Mouse (Mus musculus): ENCODE data around the gene Dlat. TPM values are rescaled to one million over a fixed set of nuclear protein-coding genes. Genes with fewer than 3 reads are reported as not detected.

Gene Dlat
- polyA plus RNA-seq, 1 experiment from 2014 or later: 65.9 TPM

- H3K9ac ChIP-seq (ENCODE audit: low read depth, low read length): peak overlapping the region; percentile 87
- no peaks in the 10 kb centered on the region for H3K9me3 ChIP-seq (ENCODE audit: control insufficient read depth, low read length)
- DNase-seq (ENCODE audit: low spot score): no peak
- ATAC-seq (ENCODE audit: low read depth): no peak
- H3K27ac ChIP-seq (replicated peaks; ENCODE audit: low read depth, low read length): peak overlapping the region; percentile 81; the same call in 1 of the 2 replicates
- no peaks in the 10 kb centered on the region for H3K27me3 ChIP-seq (replicated peaks; ENCODE audit: control insufficient read depth, insufficient read depth, low read length)
- H3K4me1 ChIP-seq (ENCODE audit: control insufficient read depth, insufficient read depth, low read length): peaks cover 15% of the 10 kb centered on the region
- H3K4me2 ChIP-seq (ENCODE audit: low read depth, low read length): peak overlapping the region; percentile 76
- H3K36me3 ChIP-seq (ENCODE audit: control insufficient read depth, insufficient read depth, low read length): peaks cover 49% of the 10 kb centered on the region
- 3% methylated on average over 6 of the region's 6 CpGs for WGBS
- H3K4me3 ChIP-seq (ENCODE audit: low read depth, low read length): peak overlapping the region; percentile 70
These were observed 55.2 kb downstream of the Dlat start for GRCm38 (mm10) chr9:50604338-50604737.

GRCm38 (mm10) chr9:50603998-50604324 is 55.6 kb downstream of the Dlat start:
- Histone ChIP-seq H3K9ac (ENCODE audit: low read depth, low read length) (peak overlapping the region; percentile 87), H3K27ac (replicated peaks; ENCODE audit: low read depth, low read length) (peak overlapping the region; percentile 81), H3K4me3 (ENCODE audit: low read depth, low read length) (peak overlapping the region; percentile 70), H3K4me1 (ENCODE audit: control insufficient read depth, insufficient read depth, low read length) (peaks cover 15% of the 10 kb centered on the region), H3K27me3 (replicated peaks; ENCODE audit: control insufficient read depth, insufficient read depth, low read length) (no peaks in the 10 kb centered on the region), H3K36me3 (ENCODE audit: control insufficient read depth, insufficient read depth, low read length) (peaks cover 50% of the 10 kb centered on the region), H3K9me3 (ENCODE audit: control insufficient read depth, low read length) (no peaks in the 10 kb centered on the region), H3K4me2 (ENCODE audit: low read depth, low read length) (peak overlapping the region; percentile 76)
- 0% methylated on average over 24 of the region's 24 CpGs for WGBS
- ATAC-seq (ENCODE audit: low read depth) (peak; percentile 85), DNase-seq (ENCODE audit: low spot score) (no peak)

GRCm38 (mm10) chr9:50603189-50603997 is 56.2 kb downstream of the Dlat start, which contains the start of the genes Sdhd and Timm8b:
Sdhd (minus strand) TSS chr9:50603812.
Timm8b (plus strand) TSS chr9:50603910.
- DNase-seq (ENCODE audit: low spot score) (peak; percentile 98), ATAC-seq (ENCODE audit: low read depth) (peak; percentile 99)
- Histone ChIP-seq H3K36me3 (ENCODE audit: control insufficient read depth, insufficient read depth, low read length) (peaks cover 51% of the 10 kb centered on the region), H3K27ac (replicated peaks; ENCODE audit: low read depth, low read length) (peak within 1 kb of the TSS; percentile 81), H3K9ac (ENCODE audit: low read depth, low read length) (peak within 1 kb of the TSS; percentile 87), H3K27me3 (replicated peaks; ENCODE audit: control insufficient read depth, insufficient read depth, low read length) (no peaks in the 10 kb centered on the region), H3K4me3 (ENCODE audit: low read depth, low read length) (peak within 1 kb of the TSS; percentile 70), H3K4me1 (ENCODE audit: control insufficient read depth, insufficient read depth, low read length) (peaks cover 15% of the 10 kb centered on the region), H3K9me3 (ENCODE audit: control insufficient read depth, low read length) (no peaks in the 10 kb centered on the region), H3K4me2 (ENCODE audit: low read depth, low read length) (peak within 1 kb of the TSS; percentile 76)
- under 1% methylated on average over 48 of the region's 48 CpGs for WGBS

GRCm38 (mm10) chr9:50602055-50602845 is 57.3 kb downstream of the Dlat start:
- WGBS: 88% methylated on average over 7 of the region's 7 CpGs
- H3K27me3 ChIP-seq (replicated peaks; ENCODE audit: control insufficient read depth, insufficient read depth, low read length): no peaks in the 10 kb centered on the region
- H3K4me1 ChIP-seq (ENCODE audit: control insufficient read depth, insufficient read depth, low read length): peaks cover 15% of the 10 kb centered on the region
- H3K9me3 ChIP-seq (ENCODE audit: control insufficient read depth, low read length): no peaks in the 10 kb centered on the region
- no peak for ATAC-seq (ENCODE audit: low read depth)
- H3K9ac ChIP-seq (ENCODE audit: low read depth, low read length): peak overlapping the region; percentile 87; the same call in 1 of the 2 replicates
- H3K27ac ChIP-seq (replicated peaks; ENCODE audit: low read depth, low read length): no peak overlapping the region
- H3K4me3 ChIP-seq (ENCODE audit: low read depth, low read length): peak overlapping the region; percentile 70
- no peak for DNase-seq (ENCODE audit: low spot score)
- H3K36me3 ChIP-seq (ENCODE audit: control insufficient read depth, insufficient read depth, low read length): peaks cover 51% of the 10 kb centered on the region
- peak overlapping the region; percentile 68 for H3K4me2 ChIP-seq (ENCODE audit: low read depth, low read length)

- Histone ChIP-seq H3K27me3 (replicated peaks; ENCODE audit: control insufficient read depth, insufficient read depth, low read length) (no peaks in the 10 kb centered on the region), H3K4me1 (ENCODE audit: control insufficient read depth, insufficient read depth, low read length) (peaks cover 15% of the 10 kb centered on the region), H3K4me3 (ENCODE audit: low read depth, low read length) (no peak overlapping the region), H3K9me3 (ENCODE audit: control insufficient read depth, low read length) (no peaks in the 10 kb centered on the region), H3K36me3 (ENCODE audit: control insufficient read depth, insufficient read depth, low read length) (peaks cover 52% of the 10 kb centered on the region), H3K9ac (ENCODE audit: low read depth, low read length) (no peak overlapping the region), H3K27ac (replicated peaks; ENCODE audit: low read depth, low read length) (no peak overlapping the region), H3K4me2 (ENCODE audit: low read depth, low read length) (no peak overlapping the region)
- WGBS: 87% methylated on average over 6 of the region's 6 CpGs
- ATAC-seq (ENCODE audit: low read depth): no peak
- no peak for DNase-seq (ENCODE audit: low spot score)
These were observed 58.0 kb downstream of the Dlat start for GRCm38 (mm10) chr9:50601536-50601935.

GRCm38 (mm10) chr9:50596973-50597372 is 62.6 kb downstream of the Dlat start:
- no peak overlapping the region for H3K9ac ChIP-seq (ENCODE audit: low read depth, low read length)
- H3K27me3 ChIP-seq (replicated peaks; ENCODE audit: control insufficient read depth, insufficient read depth, low read length): no peaks in the 10 kb centered on the region
- ATAC-seq (ENCODE audit: low read depth): no peak
- H3K27ac ChIP-seq (replicated peaks; ENCODE audit: low read depth, low read length): no peak overlapping the region
- DNase-seq (ENCODE audit: low spot score): no peak
- H3K4me3 ChIP-seq (ENCODE audit: low read depth, low read length): no peak overlapping the region
- H3K9me3 ChIP-seq (ENCODE audit: control insufficient read depth, low read length): no peaks in the 10 kb centered on the region
- H3K4me1 ChIP-seq (ENCODE audit: control insufficient read depth, insufficient read depth, low read length): peaks cover under 1% of the 10 kb centered on the region
- H3K36me3 ChIP-seq (ENCODE audit: control insufficient read depth, insufficient read depth, low read length): peaks cover 55% of the 10 kb centered on the region
- 95% methylated on average over 8 of the region's 8 CpGs for WGBS
- H3K4me2 ChIP-seq (ENCODE audit: low read depth, low read length): no peak overlapping the region

- no peak overlapping the region for H3K27ac ChIP-seq (replicated peaks; ENCODE audit: low read depth, low read length)
- DNase-seq (ENCODE audit: low spot score) (no peak), ATAC-seq (ENCODE audit: low read depth) (no peak)
- H3K4me2 ChIP-seq (ENCODE audit: low read depth, low read length): no peak overlapping the region
- no peaks in the 10 kb centered on the region for H3K9me3 ChIP-seq (ENCODE audit: control insufficient read depth, low read length)
- H3K4me3 ChIP-seq (ENCODE audit: low read depth, low read length): no peak overlapping the region
- peaks cover 49% of the 10 kb centered on the region for H3K36me3 ChIP-seq (ENCODE audit: control insufficient read depth, insufficient read depth, low read length)
- WGBS: 79% methylated on average over 12 of the region's 12 CpGs
- no peaks in the 10 kb centered on the region for H3K4me1 ChIP-seq (ENCODE audit: control insufficient read depth, insufficient read depth, low read length)
- H3K27me3 ChIP-seq (replicated peaks; ENCODE audit: control insufficient read depth, insufficient read depth, low read length): no peaks in the 10 kb centered on the region
- H3K9ac ChIP-seq (ENCODE audit: low read depth, low read length): no peak overlapping the region
These were observed 64.7 kb downstream of the Dlat start for GRCm38 (mm10) chr9:50594794-50595417.

- Histone ChIP-seq H3K9ac (ENCODE audit: low read depth, low read length) (no peak overlapping the region), H3K4me3 (ENCODE audit: low read depth, low read length) (no peak overlapping the region), H3K27me3 (replicated peaks; ENCODE audit: control insufficient read depth, insufficient read depth, low read length) (no peaks in the 10 kb centered on the region), H3K36me3 (ENCODE audit: control insufficient read depth, insufficient read depth, low read length) (peaks cover 36% of the 10 kb centered on the region), H3K4me1 (ENCODE audit: control insufficient read depth, insufficient read depth, low read length) (no peaks in the 10 kb centered on the region), H3K27ac (replicated peaks; ENCODE audit: low read depth, low read length) (no peak overlapping the region), H3K9me3 (ENCODE audit: control insufficient read depth, low read length) (no peaks in the 10 kb centered on the region), H3K4me2 (ENCODE audit: low read depth, low read length) (no peak overlapping the region)
- 68% methylated on average over 3 of the region's 3 CpGs for WGBS
- ATAC-seq (ENCODE audit: low read depth) (no peak), DNase-seq (ENCODE audit: low spot score) (no peak)
These were observed 66.0 kb downstream of the Dlat start for GRCm38 (mm10) chr9:50593544-50593943.
